Mouse (Mus musculus): ENCODE measurements at regions not wholly inside any gene's neighbourhood (a gene's known extent, or its start where the extent isn't known, plus 50 kb on each side); places are given as distances from the start of the nearest gene placed in this dataset.

DNA sequence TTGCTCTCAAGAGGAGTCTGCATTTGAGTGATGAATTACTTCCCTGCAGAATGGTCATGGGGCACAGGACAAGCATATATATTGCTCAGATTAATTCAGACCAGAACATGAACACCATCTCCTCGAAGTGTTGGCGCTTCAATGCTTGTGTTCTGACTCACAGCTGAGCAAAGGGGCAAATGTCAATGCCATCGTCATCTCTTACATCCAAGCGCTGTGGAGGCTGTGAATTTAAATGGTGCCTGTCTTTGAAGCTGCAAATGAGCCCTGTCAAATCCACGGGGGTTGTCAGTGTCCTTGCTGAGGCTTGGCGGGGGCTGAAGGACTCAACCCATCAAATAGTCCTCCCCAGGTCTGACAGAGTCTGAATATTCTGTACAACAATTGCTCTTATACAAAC lies 261.2 kb downstream of the Rngtt start:
- TF ChIP-seq CTCF (IDR thresholded peaks at IDR 0.05; ENCODE audit: low read depth) (no peak), EP300 (IDR thresholded peaks at IDR 0.05; ENCODE audit: low read depth) (no peak)
